Mouse (Mus musculus): Measurements from ENCODE around the gene Ppp3ca. TPM values are rescaled to one million over a fixed set of nuclear protein-coding genes. Genes with fewer than 3 reads are reported as not detected.
A peak's percentile ranks its signal among the peaks of the same experiment; 100 is the strongest.

The Ppp3ca gene
- polyA plus RNA-seq, 1 experiment from 2014 or later = 21.6 TPM

DNA sequence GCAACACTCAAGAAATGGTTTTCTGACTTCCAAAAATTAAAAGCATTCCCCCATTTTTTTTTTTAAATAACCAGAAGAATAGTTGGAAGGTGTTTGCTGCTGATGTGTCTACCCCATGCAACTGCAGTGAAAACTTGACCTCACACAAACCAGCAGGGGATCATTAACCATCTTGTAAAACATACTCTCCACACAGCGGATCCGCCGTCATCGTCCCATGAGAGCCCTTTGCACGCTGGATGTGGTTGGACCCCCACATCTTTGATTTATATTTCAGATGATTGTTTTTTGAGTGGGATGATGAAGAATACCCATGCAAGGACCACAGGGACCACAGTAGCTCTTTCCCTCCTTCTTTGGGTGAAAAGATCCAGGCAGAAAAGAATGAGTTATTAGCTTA, 159.2 kb downstream of the Ppp3ca start:
- no peak for DNase-seq
- H3K9me3 ChIP-seq (ENCODE audit: low read length) = no peaks in the 10 kb centered on the region
- H3K4me1 ChIP-seq (ENCODE audit: insufficient read depth) = peaks cover 6% of the 10 kb centered on the region; the same call in 1 of the 2 replicates
- H3K4me2 ChIP-seq (ENCODE audit: low read depth, low read length) = no peak overlapping the region
- no peaks in the 10 kb centered on the region for H3K36me3 ChIP-seq (replicated peaks; ENCODE audit: insufficient read depth, low read length)
- H3K27ac ChIP-seq (ENCODE audit: low read depth) = no peak overlapping the region
- no peak overlapping the region for H3K4me3 ChIP-seq (ENCODE audit: low read depth, low read length)
- 92% methylated on average over 5 of the region's 5 CpGs for WGBS (ENCODE audit: insufficient replicate concordance)
- no peak for ATAC-seq
- no peaks in the 10 kb centered on the region for H3K27me3 ChIP-seq (ENCODE audit: insufficient read depth, low read length)
- TF ChIP-seq CTCF (IDR thresholded peaks at IDR 0.05; ENCODE audit: low read depth) (no peak), EP300 (IDR thresholded peaks at IDR 0.05; ENCODE audit: low read depth) (no peak)
- no peak overlapping the region for H3K9ac ChIP-seq (replicated peaks)

- no peak overlapping the region for H3K4me2 ChIP-seq (ENCODE audit: low read depth, low read length)
- no peaks in the 10 kb centered on the region for H3K36me3 ChIP-seq (replicated peaks; ENCODE audit: insufficient read depth, low read length)
- 82% methylated on average over 12 of the region's 12 CpGs for WGBS (ENCODE audit: insufficient replicate concordance)
- DNase-seq (no peak), ATAC-seq (no peak)
- H3K27me3 ChIP-seq (ENCODE audit: insufficient read depth, low read length) = no peaks in the 10 kb centered on the region
- peaks cover 11% of the 10 kb centered on the region for H3K4me1 ChIP-seq (ENCODE audit: insufficient read depth)
- no peak overlapping the region for H3K4me3 ChIP-seq (ENCODE audit: low read depth, low read length)
- no peak overlapping the region for H3K9ac ChIP-seq (replicated peaks)
- no peak for TF ChIP-seq EP300 (IDR thresholded peaks at IDR 0.05; ENCODE audit: low read depth)
- no peak for TF ChIP-seq CTCF (IDR thresholded peaks at IDR 0.05; ENCODE audit: low read depth)
- no peak overlapping the region for H3K27ac ChIP-seq (ENCODE audit: low read depth)
- no peaks in the 10 kb centered on the region for H3K9me3 ChIP-seq (ENCODE audit: low read length)
Observed at GRCm38 (mm10) chr3:136830687-136831220, 160.8 kb downstream of the Ppp3ca start.

- no peak for ATAC-seq
- WGBS (ENCODE audit: insufficient replicate concordance) = 66% methylated on average over 11 of the region's 11 CpGs
- Histone ChIP-seq H3K27ac (ENCODE audit: low read depth) (no peak overlapping the region), H3K4me3 (ENCODE audit: low read depth, low read length) (no peak overlapping the region), H3K4me1 (ENCODE audit: insufficient read depth) (peaks cover 20% of the 10 kb centered on the region), H3K27me3 (ENCODE audit: insufficient read depth, low read length) (no peaks in the 10 kb centered on the region), H3K9me3 (ENCODE audit: low read length) (no peaks in the 10 kb centered on the region), H3K9ac (replicated peaks) (no peak overlapping the region), H3K36me3 (replicated peaks; ENCODE audit: insufficient read depth, low read length) (no peaks in the 10 kb centered on the region), H3K4me2 (ENCODE audit: low read depth, low read length) (no peak overlapping the region)
- TF ChIP-seq EP300 (IDR thresholded peaks at IDR 0.05; ENCODE audit: low read depth) (no peak), CTCF (IDR thresholded peaks at IDR 0.05; ENCODE audit: low read depth) (no peak)
- DNase-seq = no peak
Observed at GRCm38 (mm10) chr3:136833003-136833745, 163.2 kb downstream of the Ppp3ca start.

GRCm38 (mm10) chr3:136833893-136834292, 164.0 kb downstream of the Ppp3ca start:
- H3K27ac ChIP-seq (ENCODE audit: low read depth) = no peak overlapping the region
- 0 out of 2 replicates have a peak overlapping the region, but pooled peaks have one; percentile 2 for H3K4me2 ChIP-seq (ENCODE audit: low read depth, low read length)
- no peak overlapping the region for H3K9ac ChIP-seq (replicated peaks)
- no peak overlapping the region for H3K4me3 ChIP-seq (ENCODE audit: low read depth, low read length)
- 23% methylated on average over 5 of the region's 5 CpGs for WGBS (ENCODE audit: insufficient replicate concordance)
- no peaks in the 10 kb centered on the region for H3K27me3 ChIP-seq (ENCODE audit: insufficient read depth, low read length)
- no peaks in the 10 kb centered on the region for H3K36me3 ChIP-seq (replicated peaks; ENCODE audit: insufficient read depth, low read length)
- ATAC-seq (no peak), DNase-seq (no peak)
- TF ChIP-seq CTCF (IDR thresholded peaks at IDR 0.05; ENCODE audit: low read depth) (no peak), EP300 (IDR thresholded peaks at IDR 0.05; ENCODE audit: low read depth) (no peak)
- no peaks in the 10 kb centered on the region for H3K9me3 ChIP-seq (ENCODE audit: low read length)
- H3K4me1 ChIP-seq (ENCODE audit: insufficient read depth) = peaks cover 20% of the 10 kb centered on the region

GRCm38 (mm10) chr3:136835851-136836250, 165.9 kb downstream of the Ppp3ca start:
- DNase-seq (no peak), ATAC-seq (no peak)
- H3K9ac ChIP-seq (replicated peaks) = peak overlapping the region; percentile 21; the same call in 1 of the 2 replicates
- H3K4me2 ChIP-seq (ENCODE audit: low read depth, low read length) = peak overlapping the region; percentile 29; the same call in 1 of the 2 replicates
- no peaks in the 10 kb centered on the region for H3K36me3 ChIP-seq (replicated peaks; ENCODE audit: insufficient read depth, low read length)
- H3K27me3 ChIP-seq (ENCODE audit: insufficient read depth, low read length) = no peaks in the 10 kb centered on the region
- no peak overlapping the region for H3K4me3 ChIP-seq (ENCODE audit: low read depth, low read length)
- TF ChIP-seq CTCF (IDR thresholded peaks at IDR 0.05; ENCODE audit: low read depth) (no peak), EP300 (IDR thresholded peaks at IDR 0.05; ENCODE audit: low read depth) (no peak)
- peaks cover 20% of the 10 kb centered on the region for H3K4me1 ChIP-seq (ENCODE audit: insufficient read depth)
- H3K27ac ChIP-seq (ENCODE audit: low read depth) = peak overlapping the region; percentile 66
- 53% methylated on average over 9 of the region's 9 CpGs for WGBS (ENCODE audit: insufficient replicate concordance)
- H3K9me3 ChIP-seq (ENCODE audit: low read length) = no peaks in the 10 kb centered on the region

DNA sequence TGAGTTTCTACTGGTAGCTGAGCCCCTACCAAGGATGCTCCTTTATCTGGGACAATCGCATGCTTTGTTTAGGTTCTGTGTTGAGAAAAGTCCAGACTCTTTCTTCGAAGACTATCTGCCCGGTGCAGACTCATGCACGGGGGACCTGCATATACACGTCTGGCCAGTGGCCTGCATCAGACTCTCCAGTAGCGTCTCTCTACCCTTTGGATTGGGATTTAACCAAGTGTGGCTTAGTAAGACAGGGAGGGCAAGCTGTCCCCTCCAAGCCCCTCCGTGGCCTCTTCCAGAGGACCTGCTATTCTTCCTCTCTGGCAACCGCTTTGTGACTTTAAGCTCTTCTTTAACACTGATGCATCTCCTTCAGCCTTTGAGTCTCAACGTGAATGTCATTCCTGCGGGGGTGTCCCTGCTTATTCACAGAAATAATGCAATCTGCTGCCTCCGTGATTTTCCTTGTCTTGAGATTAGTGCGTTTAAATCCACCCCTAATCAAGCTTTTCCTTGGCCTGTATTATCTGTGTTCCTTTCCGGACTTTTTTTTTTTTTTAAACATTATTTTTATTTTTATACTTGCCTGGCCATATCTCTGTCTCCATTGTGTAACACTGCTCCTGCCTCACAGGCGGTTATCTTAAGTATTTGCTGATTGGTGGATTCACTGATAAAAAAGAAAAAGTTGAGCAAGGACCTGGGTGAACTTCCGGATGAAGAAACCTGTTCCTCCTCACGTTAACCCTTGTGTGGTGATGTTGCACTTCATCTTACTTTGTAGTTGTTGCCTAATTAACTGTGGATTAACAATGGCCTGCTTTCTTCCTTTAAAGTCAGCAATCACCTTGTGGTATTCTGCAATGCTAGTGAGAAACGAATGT, 166.6 kb downstream of the Ppp3ca start:
- 26% methylated on average over 17 of the region's 17 CpGs for WGBS (ENCODE audit: insufficient replicate concordance)
- peak overlapping the region; percentile 66 for H3K27ac ChIP-seq (ENCODE audit: low read depth)
- H3K4me3 ChIP-seq (ENCODE audit: low read depth, low read length) = no peak overlapping the region
- no peak for DNase-seq
- ATAC-seq = peak; percentile 75
- H3K36me3 ChIP-seq (replicated peaks; ENCODE audit: insufficient read depth, low read length) = no peaks in the 10 kb centered on the region
- H3K4me1 ChIP-seq (ENCODE audit: insufficient read depth) = peaks cover 20% of the 10 kb centered on the region
- H3K9ac ChIP-seq (replicated peaks) = no peak overlapping the region; the same call in 1 of the 2 replicates
- H3K27me3 ChIP-seq (ENCODE audit: insufficient read depth, low read length) = no peaks in the 10 kb centered on the region
- H3K9me3 ChIP-seq (ENCODE audit: low read length) = no peaks in the 10 kb centered on the region
- peak overlapping the region; percentile 40 for H3K4me2 ChIP-seq (ENCODE audit: low read depth, low read length)
- peak; percentile 76 for TF ChIP-seq EP300 (IDR thresholded peaks at IDR 0.05; ENCODE audit: low read depth)
- no peak for TF ChIP-seq CTCF (IDR thresholded peaks at IDR 0.05; ENCODE audit: low read depth)

All from liver, postnatal 0 days (tissue).